Mouse (Mus musculus): ENCODE data around the gene Gmeb2.

- TF ChIP-seq POLR2A (IDR thresholded peaks at IDR 0.05; ENCODE audit: insufficient read depth, low read depth, low read length) (no peak), CTCF (IDR thresholded peaks at IDR 0.05; ENCODE audit: insufficient read depth, low read depth, low read length) (no peak)
These were observed 67.5 kb downstream of the Gmeb2 start for GRCm38 (mm10) chr2:181220361-181220760.
